Comparison of ENCODE assay signal across 11 mouse cellular contexts in the genomic region with DNA sequence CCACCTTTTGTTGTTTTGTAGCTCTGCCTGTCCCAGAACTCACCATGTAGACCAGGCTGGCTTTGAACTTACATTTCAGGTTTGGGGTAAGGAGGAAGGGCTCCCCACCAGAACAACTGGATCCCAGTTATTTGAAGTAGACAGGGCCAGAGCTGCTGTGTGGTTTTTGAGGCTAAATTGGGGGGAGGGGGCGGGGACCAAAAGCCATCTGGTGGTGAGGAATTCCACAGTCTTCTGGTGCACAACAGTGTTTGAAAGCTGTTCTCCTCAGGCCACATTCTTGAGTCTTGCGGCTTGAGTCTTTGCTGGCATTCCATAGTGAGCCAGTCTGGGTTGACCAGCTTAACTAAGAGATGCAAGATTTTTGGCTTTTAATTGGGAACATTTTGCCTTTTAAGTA. TPM values are rescaled to one million over a fixed set of nuclear protein-coding genes. Genes with fewer than 3 reads are reported as not detected.
DNase-seq lines count a peak whose midpoint lies in the region; ATAC-seq and TF ChIP-seq lines count a peak whose summit lies in the region.
"Had no signal": no experiment of that assay in that cellular context is flagged by ENCODE, and none has a peak within 500 bp of the region (broad histone marks: within the 10 kb centered on the region; RNA-seq: fewer than 3 reads in every experiment).

No protein-coding gene starts in this region.

- TF ChIP-seq CTCF in intestine, postnatal 0 days (IDR thresholded peaks at IDR 0.05; ENCODE audit: low read depth) = no peak

- no peak overlapping the region for H3K4me3 ChIP-seq in forebrain, embryonic 14.5 days (ENCODE audit: low read depth, low read length)
- H3K4me3 ChIP-seq in forebrain, embryonic 15.5 days = no peak overlapping the region
- H3K4me3 ChIP-seq in neural tube, embryonic 15.5 days (replicated peaks) = no peak overlapping the region
- H3K4me3 ChIP-seq in embryonic facial prominence, embryonic 11.5 days (ENCODE audit: low read depth, low read length) = no peak overlapping the region
- H3K4me3 ChIP-seq in intestine, postnatal 0 days (ENCODE audit: low read depth, low read length) = no peak overlapping the region
- H3K4me3 ChIP-seq: erythroblast, embryonic 14.5 days; hindbrain, embryonic 15.5 days; liver, embryonic 13.5 days had no signal

- no peaks in the 10 kb centered on the region for H3K9me3 ChIP-seq in forebrain, embryonic 14.5 days (replicated peaks; ENCODE audit: control insufficient read depth, low read length)
- no peaks in the 10 kb centered on the region for H3K9me3 ChIP-seq in forebrain, embryonic 15.5 days
- no peaks in the 10 kb centered on the region for H3K9me3 ChIP-seq in neural tube, embryonic 15.5 days (replicated peaks)
- no peaks in the 10 kb centered on the region for H3K9me3 ChIP-seq in embryonic facial prominence, embryonic 11.5 days (replicated peaks; ENCODE audit: control insufficient read depth, low read length)
- no peaks in the 10 kb centered on the region for H3K9me3 ChIP-seq in intestine, postnatal 0 days (ENCODE audit: control insufficient read depth)
- H3K9me3 ChIP-seq: hindbrain, embryonic 15.5 days; liver, embryonic 13.5 days had no signal

- peaks cover 2% of the 10 kb centered on the region for H3K36me3 ChIP-seq in forebrain, embryonic 14.5 days (ENCODE audit: control insufficient read depth, insufficient read depth, low read length)
- H3K36me3 ChIP-seq in forebrain, embryonic 15.5 days = no peaks in the 10 kb centered on the region
- no peaks in the 10 kb centered on the region for H3K36me3 ChIP-seq in neural tube, embryonic 15.5 days
- no peaks in the 10 kb centered on the region for H3K36me3 ChIP-seq in embryonic facial prominence, embryonic 11.5 days (replicated peaks; ENCODE audit: control insufficient read depth, insufficient read depth, low read depth, low read length)
- no peaks in the 10 kb centered on the region for H3K36me3 ChIP-seq in intestine, postnatal 0 days (ENCODE audit: control insufficient read depth, insufficient read depth)
- H3K36me3 ChIP-seq: hindbrain, embryonic 15.5 days had no signal

- no peaks in the 10 kb centered on the region for H3K27me3 ChIP-seq in forebrain, embryonic 14.5 days (replicated peaks; ENCODE audit: control insufficient read depth, insufficient read depth, low read length)
- H3K27me3 ChIP-seq in forebrain, embryonic 15.5 days = 0 out of 2 replicates have a peak, but pooled peaks cover 4% of the 10 kb centered on the region
- no peaks in the 10 kb centered on the region for H3K27me3 ChIP-seq in neural tube, embryonic 15.5 days (replicated peaks)
- H3K27me3 ChIP-seq in embryonic facial prominence, embryonic 11.5 days (ENCODE audit: control insufficient read depth, insufficient read depth, low read length) = no peaks in the 10 kb centered on the region
- H3K27me3 ChIP-seq in intestine, postnatal 0 days (replicated peaks; ENCODE audit: control insufficient read depth, insufficient read depth, low read length) = no peaks in the 10 kb centered on the region
- H3K27me3 ChIP-seq: hindbrain, embryonic 15.5 days; liver, embryonic 13.5 days had no signal

- DNase-seq in forebrain, embryonic 14.5 days (ENCODE audit: low spot score) = peak; percentile 23
- DNase-seq in neural tube, embryonic 10.5 days (ENCODE audit: extremely low spot score, low spot score) = peak; percentile 47
- DNase-seq in embryonic facial prominence, embryonic 11.5 days (ENCODE audit: low spot score) = peak; percentile 73
- peak; percentile 41 for DNase-seq in retina, embryonic 14.5 days (ENCODE audit: low spot score)
- no peak for DNase-seq in adipocyte (ENCODE audit: low spot score)

- no peak overlapping the region for H3K27ac ChIP-seq in forebrain, embryonic 14.5 days (ENCODE audit: low read depth, low read length)
- no peak overlapping the region for H3K27ac ChIP-seq in forebrain, embryonic 15.5 days (replicated peaks)
- no peak overlapping the region for H3K27ac ChIP-seq in neural tube, embryonic 15.5 days (replicated peaks)
- H3K27ac ChIP-seq in embryonic facial prominence, embryonic 11.5 days (replicated peaks; ENCODE audit: low read depth, low read length) = no peak overlapping the region
- H3K27ac ChIP-seq in intestine, postnatal 0 days (ENCODE audit: low read depth, low read length) = no peak overlapping the region
- H3K27ac ChIP-seq: hindbrain, embryonic 15.5 days; liver, embryonic 13.5 days had no signal

- no peaks in the 10 kb centered on the region for H3K4me1 ChIP-seq in forebrain, embryonic 14.5 days (ENCODE audit: control insufficient read depth, insufficient read depth, low read length)
- no peaks in the 10 kb centered on the region for H3K4me1 ChIP-seq in forebrain, embryonic 15.5 days
- H3K4me1 ChIP-seq in neural tube, embryonic 15.5 days = no peaks in the 10 kb centered on the region
- no peaks in the 10 kb centered on the region for H3K4me1 ChIP-seq in embryonic facial prominence, embryonic 11.5 days (ENCODE audit: control insufficient read depth, insufficient read depth, low read length)
- H3K4me1 ChIP-seq in intestine, postnatal 0 days (replicated peaks; ENCODE audit: control insufficient read depth, insufficient read depth, low read length) = no peaks in the 10 kb centered on the region
- H3K4me1 ChIP-seq: hindbrain, embryonic 15.5 days had no signal

- no peak overlapping the region for H3K9ac ChIP-seq in forebrain, embryonic 14.5 days (ENCODE audit: low read length)
- H3K9ac ChIP-seq in forebrain, embryonic 15.5 days (replicated peaks) = no peak overlapping the region
- no peak overlapping the region for H3K9ac ChIP-seq in neural tube, embryonic 15.5 days (replicated peaks)
- no peak overlapping the region for H3K9ac ChIP-seq in embryonic facial prominence, embryonic 11.5 days (replicated peaks; ENCODE audit: low read length)
- H3K9ac ChIP-seq in intestine, postnatal 0 days (ENCODE audit: low read depth, low read length) = no peak overlapping the region
- H3K9ac ChIP-seq: hindbrain, embryonic 15.5 days; liver, embryonic 13.5 days had no signal

- no peak for ATAC-seq in forebrain, embryonic 14.5 days
- no peak for ATAC-seq in forebrain, embryonic 15.5 days (replicated peaks)
- no peak for ATAC-seq in neural tube, embryonic 15.5 days (ENCODE audit: low FRiP score)
- ATAC-seq in embryonic facial prominence, embryonic 11.5 days (replicated peaks; ENCODE audit: insufficient number of reproducible peaks, low FRiP score, low TSS enrichment, low read depth) = no peak
- ATAC-seq in intestine, postnatal 0 days = no peak

- 8% methylated on average over 2 of the region's 2 CpGs for WGBS in forebrain, embryonic 14.5 days
- WGBS in forebrain, embryonic 15.5 days = 7% methylated on average over 2 of the region's 2 CpGs
- 6% methylated on average over 2 of the region's 2 CpGs for WGBS in neural tube, embryonic 15.5 days
- 13% methylated on average over 2 of the region's 2 CpGs for WGBS in embryonic facial prominence, embryonic 11.5 days
- WGBS in intestine, postnatal 0 days = 17% methylated on average over 2 of the region's 2 CpGs

- H3K4me2 ChIP-seq in forebrain, embryonic 14.5 days (ENCODE audit: low read length) = no peak overlapping the region
- no peak overlapping the region for H3K4me2 ChIP-seq in forebrain, embryonic 15.5 days (replicated peaks)
- no peak overlapping the region for H3K4me2 ChIP-seq in neural tube, embryonic 15.5 days
- no peak overlapping the region for H3K4me2 ChIP-seq in embryonic facial prominence, embryonic 11.5 days (ENCODE audit: low read depth, low read length)
- H3K4me2 ChIP-seq in intestine, postnatal 0 days (replicated peaks; ENCODE audit: low read depth) = no peak overlapping the region
- H3K4me2 ChIP-seq: hindbrain, embryonic 15.5 days; liver, embryonic 13.5 days had no signal

RNA-seq across cellular contexts. Expression of gene Adcy7, which starts 6.7 kb away (rescaled TPM):
- polyA plus RNA-seq in forebrain, embryonic 14.5 days (2014; fragmentation: Nextera tagmentation; extraction: Ambion mirVana) = 1.1 and 1.3 TPM in 2 replicates
- 1.4 and 1.5 TPM in 2 replicates for polyA plus RNA-seq in forebrain, embryonic 15.5 days (2015; fragmentation: Nextera tagmentation; extraction: Ambion mirVana)
- 6.0 and 10.7 TPM in 2 replicates for polyA plus RNA-seq in neural tube, embryonic 15.5 days (2015; fragmentation: Nextera tagmentation; extraction: Ambion mirVana)
- polyA plus RNA-seq in embryonic facial prominence, embryonic 11.5 days (2014; fragmentation: Nextera tagmentation; extraction: Ambion mirVana) = 2.1 and 2.4 TPM in 2 replicates
- 2.3 and 3.4 TPM in 2 replicates for polyA plus RNA-seq in intestine, postnatal 0 days (2015; fragmentation: Nextera tagmentation; extraction: Ambion mirVana)
